Mouse (Mus musculus) CD4-positive naive resting alpha-beta T cell, adult 57 days (primary cell): ENCODE data around the gene Ndufv2. TPM values are rescaled to one million over a fixed set of nuclear protein-coding genes. Genes with fewer than 3 reads are reported as not detected.

ENCODE experiments used
- total RNA-seq: library from RNA; stranded (reverse); gene quantifications from one replicate; pipeline ENCODE4 v1.2.4, GENCODE M21; 2023

Ndufv2 gene
- 65.0 TPM for total RNA-seq

DNA sequence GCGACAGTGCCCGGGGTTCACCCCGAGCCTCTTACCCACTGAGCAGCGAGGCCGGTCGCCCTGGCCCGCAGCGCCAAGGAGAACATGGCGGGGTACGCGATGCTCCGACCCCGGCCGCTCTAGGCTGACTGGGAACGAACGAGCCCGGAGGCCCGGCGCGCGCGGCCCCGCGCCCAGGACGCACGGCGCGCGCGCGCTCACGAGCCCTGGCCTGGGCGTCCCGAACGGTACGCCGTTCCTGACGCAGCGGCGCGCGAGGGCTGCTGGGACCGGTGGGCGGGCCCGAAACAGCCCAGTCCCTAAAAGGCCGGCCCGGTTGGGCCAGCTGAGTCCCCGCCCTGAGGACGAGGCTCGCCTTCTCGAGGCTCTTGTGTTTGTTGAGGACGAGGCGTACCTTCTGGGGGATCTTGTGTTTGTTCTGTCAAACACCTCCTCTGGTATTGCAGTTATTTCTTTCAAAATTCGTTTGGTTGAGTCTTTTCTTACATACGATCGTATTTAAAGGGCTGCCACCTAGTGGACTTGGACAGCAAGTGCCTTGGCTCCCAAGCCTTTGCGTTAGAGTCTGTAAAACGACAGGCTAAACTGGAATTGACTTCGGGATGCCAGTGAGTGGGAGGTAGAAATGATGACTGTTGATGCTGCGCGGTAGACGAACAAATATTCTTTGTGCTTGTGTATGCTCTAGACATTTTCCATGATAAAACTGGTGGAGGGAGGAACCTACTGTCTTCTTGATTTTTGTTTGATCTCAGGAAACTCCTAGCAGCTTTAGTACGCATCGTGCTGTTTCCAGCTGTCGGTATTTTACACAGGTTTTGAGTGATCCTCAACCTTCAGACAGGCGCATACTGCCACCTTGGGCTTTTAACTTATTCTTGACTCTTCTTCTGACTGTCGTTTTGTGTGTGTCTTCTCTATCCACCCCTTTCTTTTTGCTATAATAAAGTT lies at the start of gene Ndufv2:
Ndufv2 (minus strand) TSS at position 180 of the 951 bp plus-strand sequence.

DNA sequence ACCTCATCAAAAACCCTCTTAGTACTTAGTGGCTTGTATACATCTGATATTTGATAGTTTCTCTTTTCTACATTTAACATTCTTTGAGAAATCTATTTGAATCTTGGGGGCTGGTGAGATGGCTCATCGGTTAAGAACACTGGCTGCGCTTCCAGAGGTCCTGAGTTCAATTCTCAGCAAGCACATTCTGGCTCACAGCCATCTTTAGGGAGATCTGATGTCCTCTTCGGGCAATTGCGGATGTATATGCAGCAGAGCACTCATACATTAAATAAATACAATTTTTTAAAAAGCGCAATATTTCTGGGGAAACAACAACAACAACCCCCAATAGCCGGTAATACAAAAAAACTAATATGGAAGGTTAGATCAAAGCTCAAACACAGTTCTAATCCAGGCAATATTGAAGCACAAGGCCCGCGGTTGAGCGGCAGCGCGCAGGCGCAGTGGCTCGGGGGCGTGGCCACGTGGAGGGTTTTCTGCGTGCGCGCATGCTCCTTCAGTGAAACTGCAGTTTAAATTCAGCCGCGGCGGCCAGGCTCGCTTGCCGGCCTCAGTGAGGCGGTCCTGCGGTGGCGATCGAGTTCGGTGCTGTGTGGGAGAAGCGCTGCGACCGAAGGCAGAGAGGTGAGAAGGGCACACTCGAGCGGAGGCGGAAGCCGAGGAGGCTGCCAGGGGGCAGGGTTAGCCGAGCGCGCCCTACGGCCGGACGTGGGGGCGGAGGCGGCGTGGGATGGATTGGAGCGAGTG lies 21.9 kb upstream of the Ndufv2 start, which contains the start of gene Ddx11:
Ddx11 (plus strand) TSS at position 455 of the 750 bp plus-strand sequence.

DNA sequence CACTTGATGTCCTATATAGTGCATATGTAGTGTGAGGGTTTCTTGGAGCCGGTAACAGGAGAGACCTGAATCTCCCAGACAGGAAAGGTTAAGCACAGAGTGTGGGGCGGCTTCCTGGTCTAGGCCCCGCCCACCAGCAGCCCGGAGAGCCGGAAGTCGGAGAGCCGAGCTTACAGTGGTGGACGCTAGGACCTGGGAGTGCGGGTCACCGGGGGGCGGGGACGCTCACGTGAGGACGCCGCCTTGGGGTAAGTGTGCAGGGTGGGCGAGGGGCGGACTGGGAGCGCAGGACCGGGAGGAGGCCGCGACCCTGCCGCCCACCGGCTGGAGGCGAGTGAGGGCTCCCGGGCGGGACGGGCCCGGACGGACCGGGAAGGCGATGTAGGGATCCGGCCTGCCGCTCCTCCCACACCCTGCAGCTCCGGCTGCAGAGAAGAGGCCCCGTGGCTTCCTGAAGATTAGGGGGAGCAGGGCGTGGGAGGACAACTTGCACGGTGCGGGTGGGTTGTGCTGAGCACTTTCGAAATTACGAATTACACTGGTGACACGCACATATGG lies 10.1 kb upstream of the Ndufv2 start, which contains the start of gene Washc1:
Washc1 (plus strand) TSS at position 144 of the 558 bp plus-strand sequence.

DNA sequence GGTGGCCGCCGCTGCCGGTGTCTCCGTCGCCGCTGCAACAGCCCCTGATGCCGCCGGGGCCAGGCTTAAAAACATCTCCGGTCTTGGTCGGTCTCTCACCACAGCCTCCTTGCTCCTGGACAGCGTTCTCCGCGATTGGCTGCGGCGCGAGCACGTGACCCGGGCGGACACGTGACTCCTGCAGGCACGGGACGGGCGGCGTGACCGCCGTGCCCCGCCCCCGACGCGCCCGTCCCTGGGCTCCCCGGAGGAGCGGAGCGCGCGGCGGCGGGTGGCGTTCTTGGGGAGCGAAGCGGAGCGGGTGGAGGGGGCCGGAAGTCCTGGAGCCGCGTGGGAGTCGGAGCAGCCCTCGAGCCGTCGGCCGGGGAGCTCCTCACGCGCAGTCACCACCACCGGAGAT lies 24.4 kb downstream of the Ndufv2 start, which contains the start of gene Ankrd12:
Ankrd12 (minus strand) TSS at position 156 of the 400 bp plus-strand sequence.

Other genes starting within 250 kb of the Ndufv2 start
- 37.4 TPM for gene Ralbp1, start 215.8 kb downstream of the Ndufv2 start, total RNA-seq
- gene Twsg1, start 150.3 kb downstream of the Ndufv2 start, total RNA-seq: 18.4 TPM
- 71.9 TPM for gene Ankrd12, start 24.5 kb downstream of the Ndufv2 start, total RNA-seq
- 54.2 TPM for gene Washc1, start 10.0 kb upstream of the Ndufv2 start, total RNA-seq
- gene Ddx11, start 22.0 kb upstream of the Ndufv2 start, total RNA-seq: 39.6 TPM